Mouse (Mus musculus): ENCODE data around the gene Scpep1. TPM values are rescaled to one million over a fixed set of nuclear protein-coding genes. Genes with fewer than 3 reads are reported as not detected.

Gene Scpep1
- polyA plus RNA-seq, 1 experiment = 16.4 TPM

GRCm38 (mm10) chr11:88993625-88994024, 38.4 kb upstream of the Scpep1 start:
- Histone ChIP-seq H3K4me3 (ENCODE audit: control insufficient read depth, low read depth, low read length) (no peak overlapping the region), H3K27ac (ENCODE audit: control insufficient read depth, insufficient read depth, low read depth, low read length) (no peak overlapping the region)

GRCm38 (mm10) chr11:88993186-88993585, 37.9 kb upstream of the Scpep1 start:
- Histone ChIP-seq H3K4me1 (ENCODE audit: control insufficient read depth, insufficient read depth, low read length) (no peaks in the 10 kb centered on the region), H3K27ac (ENCODE audit: control insufficient read depth, insufficient read depth, low read depth, low read length) (no peak overlapping the region), H3K4me3 (ENCODE audit: control insufficient read depth, low read depth, low read length) (no peak overlapping the region), H3K27me3 (ENCODE audit: control insufficient read depth, insufficient read depth, low read length) (no peaks in the 10 kb centered on the region), H3K36me3 (ENCODE audit: control insufficient read depth, insufficient read depth, low read length) (peaks cover 2% of the 10 kb centered on the region; the same call in 1 of the 2 replicates)
- no peak for TF ChIP-seq CTCF (IDR thresholded peaks at IDR 0.05; ENCODE audit: control insufficient read depth, insufficient read depth, insufficient replicate concordance, low read depth, low read length)
- no peak for TF ChIP-seq POLR2A (IDR thresholded peaks at IDR 0.05; ENCODE audit: control insufficient read depth, low read depth, low read length)

More at GRCm38 (mm10) chr11:88993625-88994024, 38.4 kb upstream of the Scpep1 start:
- Histone ChIP-seq H3K4me1 (ENCODE audit: control insufficient read depth, insufficient read depth, low read length) (no peaks in the 10 kb centered on the region), H3K36me3 (ENCODE audit: control insufficient read depth, insufficient read depth, low read length) (peaks cover 2% of the 10 kb centered on the region; the same call in 1 of the 2 replicates), H3K27me3 (ENCODE audit: control insufficient read depth, insufficient read depth, low read length) (no peaks in the 10 kb centered on the region)
- no peak for TF ChIP-seq POLR2A (IDR thresholded peaks at IDR 0.05; ENCODE audit: control insufficient read depth, low read depth, low read length)
- TF ChIP-seq CTCF (IDR thresholded peaks at IDR 0.05; ENCODE audit: control insufficient read depth, insufficient read depth, insufficient replicate concordance, low read depth, low read length) = peak; percentile 26; the same call in 1 of the 2 replicates

- H3K4me1 ChIP-seq (ENCODE audit: control insufficient read depth, insufficient read depth, low read length) = no peaks in the 10 kb centered on the region
- TF ChIP-seq POLR2A (IDR thresholded peaks at IDR 0.05; ENCODE audit: control insufficient read depth, low read depth, low read length) (no peak), CTCF (IDR thresholded peaks at IDR 0.05; ENCODE audit: control insufficient read depth, insufficient read depth, insufficient replicate concordance, low read depth, low read length) (no peak)
Observed at GRCm38 (mm10) chr11:88989530-88989929, 34.3 kb upstream of the Scpep1 start.

GRCm38 (mm10) chr11:88988956-88989355, 33.7 kb upstream of the Scpep1 start:
- Histone ChIP-seq H3K27ac (ENCODE audit: control insufficient read depth, insufficient read depth, low read depth, low read length) (no peak overlapping the region), H3K27me3 (ENCODE audit: control insufficient read depth, insufficient read depth, low read length) (no peaks in the 10 kb centered on the region), H3K4me3 (ENCODE audit: control insufficient read depth, low read depth, low read length) (no peak overlapping the region), H3K4me1 (ENCODE audit: control insufficient read depth, insufficient read depth, low read length) (no peaks in the 10 kb centered on the region), H3K36me3 (ENCODE audit: control insufficient read depth, insufficient read depth, low read length) (peaks cover 2% of the 10 kb centered on the region)
- TF ChIP-seq CTCF (IDR thresholded peaks at IDR 0.05; ENCODE audit: control insufficient read depth, insufficient read depth, insufficient replicate concordance, low read depth, low read length) (no peak), POLR2A (IDR thresholded peaks at IDR 0.05; ENCODE audit: control insufficient read depth, low read depth, low read length) (no peak)

More at GRCm38 (mm10) chr11:88989530-88989929, 34.3 kb upstream of the Scpep1 start:
- Histone ChIP-seq H3K27me3 (ENCODE audit: control insufficient read depth, insufficient read depth, low read length) (no peaks in the 10 kb centered on the region), H3K36me3 (ENCODE audit: control insufficient read depth, insufficient read depth, low read length) (peaks cover 2% of the 10 kb centered on the region), H3K27ac (ENCODE audit: control insufficient read depth, insufficient read depth, low read depth, low read length) (no peak overlapping the region), H3K4me3 (ENCODE audit: control insufficient read depth, low read depth, low read length) (no peak overlapping the region)

- H3K27ac ChIP-seq (ENCODE audit: control insufficient read depth, insufficient read depth, low read depth, low read length) = no peak overlapping the region
- TF ChIP-seq POLR2A (IDR thresholded peaks at IDR 0.05; ENCODE audit: control insufficient read depth, low read depth, low read length) = no peak
- TF ChIP-seq CTCF (IDR thresholded peaks at IDR 0.05; ENCODE audit: control insufficient read depth, insufficient read depth, insufficient replicate concordance, low read depth, low read length) = no peak
- no peaks in the 10 kb centered on the region for H3K4me1 ChIP-seq (ENCODE audit: control insufficient read depth, insufficient read depth, low read length)
- peaks cover 3% of the 10 kb centered on the region for H3K36me3 ChIP-seq (ENCODE audit: control insufficient read depth, insufficient read depth, low read length)
- H3K27me3 ChIP-seq (ENCODE audit: control insufficient read depth, insufficient read depth, low read length) = no peaks in the 10 kb centered on the region
- H3K4me3 ChIP-seq (ENCODE audit: control insufficient read depth, low read depth, low read length) = no peak overlapping the region
Observed at GRCm38 (mm10) chr11:88986616-88987015, 31.4 kb upstream of the Scpep1 start.

- Histone ChIP-seq H3K4me1 (ENCODE audit: control insufficient read depth, insufficient read depth, low read length) (no peaks in the 10 kb centered on the region), H3K4me3 (ENCODE audit: control insufficient read depth, low read depth, low read length) (no peak overlapping the region), H3K27me3 (ENCODE audit: control insufficient read depth, insufficient read depth, low read length) (no peaks in the 10 kb centered on the region), H3K27ac (ENCODE audit: control insufficient read depth, insufficient read depth, low read depth, low read length) (no peak overlapping the region), H3K36me3 (ENCODE audit: control insufficient read depth, insufficient read depth, low read length) (peaks cover 4% of the 10 kb centered on the region)
- no peak for TF ChIP-seq CTCF (IDR thresholded peaks at IDR 0.05; ENCODE audit: control insufficient read depth, insufficient read depth, insufficient replicate concordance, low read depth, low read length)
- TF ChIP-seq POLR2A (IDR thresholded peaks at IDR 0.05; ENCODE audit: control insufficient read depth, low read depth, low read length) = no peak
Observed at GRCm38 (mm10) chr11:88981337-88981736, 26.1 kb upstream of the Scpep1 start.

- TF ChIP-seq CTCF (IDR thresholded peaks at IDR 0.05; ENCODE audit: control insufficient read depth, insufficient read depth, insufficient replicate concordance, low read depth, low read length) = no peak
- TF ChIP-seq POLR2A (IDR thresholded peaks at IDR 0.05; ENCODE audit: control insufficient read depth, low read depth, low read length) = no peak
- no peak overlapping the region for H3K4me3 ChIP-seq (ENCODE audit: control insufficient read depth, low read depth, low read length)
Observed at GRCm38 (mm10) chr11:88977188-88977587, 21.9 kb upstream of the Scpep1 start.

More at GRCm38 (mm10) chr11:88977188-88977587, 21.9 kb upstream of the Scpep1 start:
- Histone ChIP-seq H3K27me3 (ENCODE audit: control insufficient read depth, insufficient read depth, low read length) (no peaks in the 10 kb centered on the region), H3K27ac (ENCODE audit: control insufficient read depth, insufficient read depth, low read depth, low read length) (no peak overlapping the region), H3K36me3 (ENCODE audit: control insufficient read depth, insufficient read depth, low read length) (peaks cover 5% of the 10 kb centered on the region), H3K4me1 (ENCODE audit: control insufficient read depth, insufficient read depth, low read length) (peaks cover 6% of the 10 kb centered on the region)

Measured in testis, adult 2 months (tissue).